Mouse (Mus musculus): ENCODE measurements around the gene Mctp1.

GRCm38 (mm10) chr13:76438765-76439164 lies 54.4 kb downstream of the Mctp1 start:
- TF ChIP-seq GATA1 (IDR thresholded peaks at IDR 0.05; ENCODE audit: borderline replicate concordance, low read length) (no peak), FLI1 (IDR thresholded peaks at IDR 0.05; ENCODE audit: low read length) (no peak)
